Mouse (Mus musculus): ENCODE results near the gene Gclm.
"Not testable (repeated sequence)": the region's sequence is repeated elsewhere in the genome, so short reads cannot be mapped to it uniquely, and the experiment has no call there.

DNA sequence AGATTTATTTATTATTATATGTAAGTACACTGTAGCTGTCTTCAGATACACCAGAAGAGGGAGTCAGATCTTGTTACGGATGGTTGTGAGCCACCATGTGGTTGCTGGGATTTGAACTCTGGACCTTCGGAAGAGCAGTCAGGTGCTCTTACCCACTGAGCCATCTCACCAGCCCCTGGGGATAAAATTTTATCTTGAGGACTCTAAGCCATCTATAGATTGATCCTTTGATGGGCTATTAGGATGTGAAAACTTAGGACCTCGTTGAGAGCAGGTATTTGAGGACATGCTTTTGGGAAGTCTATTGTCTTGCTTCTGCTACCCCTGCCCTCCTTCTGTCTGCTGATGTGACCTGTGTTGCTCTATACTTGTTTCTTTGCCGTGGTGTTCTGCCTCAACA is 44.0 kb downstream of the Gclm start:
- not testable (repeated sequence) for TF ChIP-seq TAL1 (conservative IDR thresholded peaks at IDR 0.05; ENCODE audit: low read depth, low read length); CTCF (IDR thresholded peaks at IDR 0.05; ENCODE audit: low read depth, low read length); GATA1 (IDR thresholded peaks at IDR 0.05; ENCODE audit: borderline replicate concordance, low read length); POLR2AphosphoS5 (IDR thresholded peaks at IDR 0.05; ENCODE audit: insufficient replicate concordance, low read depth, low read length); GATA2 (IDR thresholded peaks at IDR 0.05; ENCODE audit: borderline replicate concordance, low read depth, low read length)

Data from G1E (cell line).